Mouse (Mus musculus) embryonic facial prominence, embryonic 10.5 days (tissue): Measurements from ENCODE around the gene Fbxo9. TPM values are rescaled to one million over a fixed set of nuclear protein-coding genes. Genes with fewer than 3 reads are reported as not detected.

Source experiments
- DNase-seq: peaks from one replicate; pipeline ENCODE4 v3.0.0-alpha.2; 2017; ENCODE audit warnings: low spot score
- H3K27ac ChIP-seq: fragments of 300-500 bp; sonication (generic); replicated peaks from 2 replicates; pipeline ENCODE4 v1.5.1; 2016; ENCODE audit warnings: mild to moderate bottlenecking
- H3K27me3 ChIP-seq: fragments of 300-500 bp; sonication (generic); replicated peaks from 2 replicates; pipeline ENCODE4 v1.6.1; 2016; ENCODE audit warnings: low read depth, mild to moderate bottlenecking; ENCODE audit not compliant: poor library complexity, severe bottlenecking
- H3K36me3 ChIP-seq: fragments of 300-500 bp; sonication (generic); replicated peaks from 2 replicates; pipeline ENCODE4 v1.6.1; 2016; ENCODE audit warnings: mild to moderate bottlenecking, moderate library complexity
- H3K4me1 ChIP-seq: fragments of 300-500 bp; sonication (generic); 2 replicates; pipeline ENCODE4 v1.6.1; 2016
- H3K4me3 ChIP-seq: fragments of 300-500 bp; sonication (generic); 2 replicates; pipeline ENCODE4 v1.5.1; 2016; ENCODE audit warnings: mild to moderate bottlenecking, moderate library complexity
- H3K9me3 ChIP-seq: fragments of 300-500 bp; sonication (generic); 2 replicates; pipeline ENCODE4 v1.6.1; 2016; ENCODE audit warnings: mild to moderate bottlenecking
- WGBS: fragments of 180-500 bp; shearing (Covaris S2); methylation state at CpG from one replicate; pipeline ENCODE4 v1.1.7; 2016; 5-methylcytosine and 5-hydroxymethylcytosine counted together
- polyA plus RNA-seq: library from polyadenylated mRNA; unstranded; fragments of >200 nt; fragmentation: Nextera tagmentation; extraction: Ambion mirVana; gene quantifications from 2 replicates; pipeline ENCODE4 v1.2.1, GENCODE M21; 2016

Fbxo9 gene
- polyA plus RNA-seq, 1 experiment from 2014 or later: 24.7 TPM

DNA sequence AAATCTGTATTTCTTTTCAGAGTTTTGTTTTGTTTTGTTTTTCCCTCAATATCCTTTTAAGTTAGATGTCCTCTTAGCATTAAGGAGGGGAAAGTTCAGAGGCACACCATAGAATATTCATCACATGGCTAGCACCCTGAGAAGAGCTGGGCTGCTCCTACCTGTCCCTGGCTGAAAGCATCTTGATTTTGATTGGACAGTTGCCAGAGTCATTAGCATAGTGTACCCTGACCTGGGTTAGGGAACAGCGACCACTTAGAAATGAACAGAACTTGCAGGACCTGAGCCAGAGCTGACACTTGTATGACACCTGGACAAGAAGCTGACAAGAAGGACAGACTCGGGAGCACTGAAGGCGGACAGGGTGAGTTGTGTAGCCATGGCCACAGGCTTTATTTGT lies 57.2 kb downstream of the Fbxo9 start, which contains the start of gene Gcm1:
Gene Gcm1 (plus strand): TSS at position 248 of the 400 bp plus-strand sequence.
- 56% methylated on average over 3 of the region's 3 CpGs for WGBS
- DNase-seq: no peak
- H3K27me3 ChIP-seq: no peaks in the 10 kb centered on the region
- H3K4me1 ChIP-seq: peaks cover 9% of the 10 kb centered on the region
- no peaks in the 10 kb centered on the region for H3K9me3 ChIP-seq
- no peaks in the 10 kb centered on the region for H3K36me3 ChIP-seq
- H3K4me3 ChIP-seq: no peak within 1 kb of the TSS
- H3K27ac ChIP-seq: no peak within 1 kb of the TSS

DNA sequence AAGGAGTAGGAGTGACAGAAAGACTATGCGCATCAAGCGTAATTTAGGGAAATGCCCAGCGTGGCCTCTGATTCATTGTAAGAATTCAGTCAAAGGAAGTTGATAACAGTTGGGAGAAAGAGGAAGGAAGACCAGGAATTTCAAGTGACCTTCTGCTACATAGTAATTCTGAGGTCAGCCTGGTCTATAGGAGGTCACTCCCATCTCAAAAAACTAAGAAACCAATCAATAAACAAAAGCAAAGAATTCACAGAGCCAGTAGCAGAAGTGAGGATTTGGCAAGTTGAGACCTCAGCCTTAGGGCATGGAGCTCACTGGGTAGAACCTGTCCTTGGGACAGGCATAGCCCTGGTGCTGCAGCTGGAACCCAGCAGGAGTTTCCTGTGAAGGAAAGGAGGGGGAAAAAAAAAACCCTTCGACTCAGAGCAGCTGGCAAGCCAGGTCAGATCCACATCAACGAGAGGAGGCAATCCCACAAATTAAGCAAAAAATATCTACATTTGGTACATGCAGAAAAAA lies 58.4 kb downstream of the Fbxo9 start:
- no peaks in the 10 kb centered on the region for H3K27me3 ChIP-seq
- 34% methylated on average over 5 of the region's 5 CpGs for WGBS
- DNase-seq: no peak
- H3K9me3 ChIP-seq: no peaks in the 10 kb centered on the region
- H3K27ac ChIP-seq: no peak overlapping the region
- H3K4me3 ChIP-seq: no peak overlapping the region
- no peaks in the 10 kb centered on the region for H3K36me3 ChIP-seq
- H3K4me1 ChIP-seq: peaks cover 9% of the 10 kb centered on the region

DNA sequence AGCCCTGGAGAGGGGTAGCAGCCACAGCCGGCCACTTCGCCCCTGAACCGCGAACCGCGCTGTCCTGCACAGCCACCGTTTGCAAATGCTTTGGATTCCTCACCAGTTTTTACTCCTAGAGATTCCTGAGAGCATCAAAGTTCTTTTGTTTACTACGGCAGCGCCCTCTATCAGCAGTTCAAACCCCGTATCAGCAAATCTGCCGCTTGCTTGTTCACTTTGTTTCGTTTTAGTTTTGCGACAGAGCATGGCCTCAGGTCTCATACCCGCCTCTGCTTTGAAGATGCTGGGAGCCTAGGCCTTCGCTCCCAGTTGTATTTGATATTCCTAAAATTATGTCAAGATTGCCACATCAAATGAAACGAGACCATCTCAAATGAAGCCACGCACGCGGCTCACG lies 62.1 kb downstream of the Fbxo9 start:
- 0 out of 2 replicates have a peak overlapping the region, but pooled peaks have one; percentile 0 for H3K4me3 ChIP-seq
- H3K27ac ChIP-seq: no peak overlapping the region
- no peaks in the 10 kb centered on the region for H3K9me3 ChIP-seq
- 53% methylated on average over 20 of the region's 20 CpGs for WGBS
- no peaks in the 10 kb centered on the region for H3K27me3 ChIP-seq
- H3K4me1 ChIP-seq: peaks cover 13% of the 10 kb centered on the region
- H3K36me3 ChIP-seq: no peaks in the 10 kb centered on the region
- DNase-seq: no peak

DNA sequence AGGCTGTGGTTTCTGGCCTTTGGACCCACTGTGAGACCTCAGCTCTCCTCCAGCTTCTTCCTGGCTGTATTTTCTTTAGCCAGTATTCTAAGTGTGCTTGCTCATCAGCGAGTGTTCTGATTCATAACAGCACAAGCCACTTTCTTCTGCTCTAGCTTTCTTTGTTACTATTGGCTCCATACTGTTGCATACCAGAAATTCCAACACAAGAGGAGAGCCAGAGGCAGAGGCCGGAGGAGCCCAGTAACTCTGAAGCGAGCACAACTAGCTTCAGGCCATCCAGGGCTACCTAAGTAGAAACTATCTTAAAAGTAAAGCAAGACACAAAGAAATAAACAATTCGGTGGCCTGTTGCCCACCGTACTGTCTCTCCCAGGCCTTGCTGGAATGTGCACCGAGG lies 63.7 kb downstream of the Fbxo9 start:
- no peak for DNase-seq
- Histone ChIP-seq H3K4me3 (no peak overlapping the region), H3K9me3 (no peaks in the 10 kb centered on the region), H3K4me1 (peaks cover 7% of the 10 kb centered on the region), H3K27me3 (no peaks in the 10 kb centered on the region), H3K36me3 (no peaks in the 10 kb centered on the region), H3K27ac (peak overlapping the region; percentile 66)
- 54% methylated on average over 6 of the region's 6 CpGs for WGBS

DNA sequence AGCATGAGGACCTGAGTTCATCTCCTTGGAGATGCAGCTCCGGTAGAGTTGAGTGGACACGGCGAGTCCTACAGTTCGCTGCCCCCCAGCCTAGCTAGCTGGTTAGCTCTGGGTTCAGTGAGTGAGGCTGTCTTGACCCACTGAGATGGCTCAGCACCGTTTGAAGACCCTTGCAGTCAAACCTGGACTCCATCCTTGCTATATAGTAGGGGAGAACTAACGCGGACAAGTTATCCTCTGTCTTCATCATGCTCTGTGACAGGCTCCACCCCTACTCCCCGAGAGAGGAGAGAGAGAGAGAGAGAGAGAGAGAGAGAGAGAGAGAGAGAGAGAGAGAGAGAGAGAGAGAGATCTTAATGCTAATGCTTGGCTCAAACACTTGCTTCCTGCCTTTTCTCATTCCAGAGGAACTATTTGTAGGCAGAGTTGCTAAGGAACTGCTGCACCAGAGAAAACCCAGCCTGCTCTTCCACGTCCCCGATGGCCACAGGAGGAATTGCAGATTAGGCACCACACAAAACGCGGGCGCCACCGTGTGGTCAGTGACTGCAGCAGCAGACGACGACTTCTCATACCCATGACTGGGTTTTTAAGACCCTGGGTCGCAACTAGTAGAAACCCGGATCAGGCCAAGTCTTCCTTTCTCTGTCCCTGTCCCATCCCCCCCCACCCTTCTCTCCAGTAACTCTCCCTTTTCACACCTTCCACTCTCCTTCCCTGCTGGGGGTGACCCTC lies 69.9 kb downstream of the Fbxo9 start:
- peak; percentile 88 for DNase-seq

DNA sequence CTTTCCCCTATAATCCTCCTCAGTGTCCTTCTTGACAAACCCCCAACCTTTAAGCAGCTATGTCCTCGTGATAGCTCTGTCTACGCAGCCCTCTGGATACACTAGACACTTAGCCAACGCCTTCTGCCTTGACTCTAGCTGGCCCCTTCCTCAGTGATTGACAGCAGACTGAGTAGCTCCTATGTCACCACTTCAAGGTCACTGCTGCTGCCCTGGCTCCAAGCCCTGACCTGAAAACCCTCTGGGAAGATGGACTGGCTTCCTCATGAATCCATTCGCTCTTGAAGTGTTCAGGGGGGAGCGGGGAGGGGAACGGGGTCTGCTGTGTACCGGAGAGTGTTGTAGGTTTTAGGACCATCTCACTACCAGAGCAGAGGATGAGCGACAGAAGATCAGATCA lies 73.0 kb downstream of the Fbxo9 start:
- no peak for DNase-seq
- Histone ChIP-seq H3K9me3 (no peaks in the 10 kb centered on the region), H3K4me3 (no peak overlapping the region), H3K4me1 (no peaks in the 10 kb centered on the region), H3K27me3 (no peaks in the 10 kb centered on the region), H3K27ac (no peak overlapping the region), H3K36me3 (no peaks in the 10 kb centered on the region)
- 86% methylated on average over 8 of the region's 8 CpGs for WGBS

More for the DNA sequence above, 69.9 kb downstream of the Fbxo9 start:
- WGBS: 42% methylated on average over 18 of the region's 18 CpGs
- no peaks in the 10 kb centered on the region for H3K9me3 ChIP-seq
- no peak overlapping the region for H3K27ac ChIP-seq
- H3K4me3 ChIP-seq: no peak overlapping the region
- no peaks in the 10 kb centered on the region for H3K36me3 ChIP-seq
- no peaks in the 10 kb centered on the region for H3K4me1 ChIP-seq
- H3K27me3 ChIP-seq: no peaks in the 10 kb centered on the region

DNA sequence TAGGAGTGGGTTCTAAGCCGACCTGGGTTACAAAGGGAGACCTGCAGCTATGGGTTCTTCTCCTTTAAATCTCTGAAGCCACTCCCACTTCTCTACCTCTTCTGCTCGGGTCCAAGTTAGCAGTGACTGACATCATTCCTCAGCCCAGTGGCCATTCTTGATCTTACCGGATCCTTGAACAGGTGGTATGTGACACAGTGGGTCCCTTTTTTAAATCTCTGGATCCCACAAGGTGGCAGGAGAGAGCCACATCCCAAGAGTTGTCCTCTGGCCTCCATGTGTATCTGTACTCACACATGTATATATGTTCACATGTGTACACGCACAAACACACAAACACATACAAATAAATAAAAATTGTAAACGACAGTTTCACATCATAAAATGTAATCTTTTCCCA lies 73.6 kb downstream of the Fbxo9 start:
- H3K36me3 ChIP-seq: no peaks in the 10 kb centered on the region
- no peak overlapping the region for H3K4me3 ChIP-seq
- H3K27ac ChIP-seq: no peak overlapping the region
- H3K27me3 ChIP-seq: no peaks in the 10 kb centered on the region
- no peak for DNase-seq
- H3K9me3 ChIP-seq: no peaks in the 10 kb centered on the region
- no peaks in the 10 kb centered on the region for H3K4me1 ChIP-seq
- 81% methylated on average over 5 of the region's 5 CpGs for WGBS

DNA sequence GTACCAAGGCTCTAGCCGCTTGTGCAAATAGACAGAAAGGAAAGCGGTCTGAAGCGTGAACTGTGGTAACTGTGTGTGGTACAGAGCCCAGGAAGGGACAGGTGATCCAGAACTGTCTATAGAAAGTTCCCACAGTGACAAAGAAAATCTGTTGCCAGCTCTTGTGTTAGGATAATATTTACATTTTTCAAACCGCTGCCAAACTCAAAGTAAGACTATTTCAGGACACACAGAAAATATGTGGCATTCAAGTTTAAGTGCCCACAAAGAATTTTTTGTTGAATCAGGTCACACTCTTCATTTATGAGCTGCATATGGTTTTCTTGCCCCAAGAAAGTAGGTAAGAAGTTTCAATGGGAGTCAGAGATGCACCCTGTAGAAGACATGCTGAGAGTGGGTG lies 75.9 kb downstream of the Fbxo9 start:
- Histone ChIP-seq H3K4me1 (no peaks in the 10 kb centered on the region), H3K4me3 (no peak overlapping the region), H3K27me3 (no peaks in the 10 kb centered on the region), H3K9me3 (no peaks in the 10 kb centered on the region), H3K36me3 (no peaks in the 10 kb centered on the region), H3K27ac (no peak overlapping the region)
- 94% methylated on average over 4 of the region's 4 CpGs for WGBS
- no peak for DNase-seq

Other genes with a start within 250 kb of the Fbxo9 start
- 90.4 and 96.1 TPM in 2 replicates for gene Elovl5, start 191.7 kb downstream of the Fbxo9 start, polyA plus RNA-seq
- 0.09 TPM in 1 of 2 replicates, not detected in the other for gene Gcm1, start 57.1 kb downstream of the Fbxo9 start, polyA plus RNA-seq
- gene Ick, start 127 bp upstream of the Fbxo9 start, polyA plus RNA-seq: 38.1 and 40.6 TPM in 2 replicates
- gene Gsta4, start 73.7 kb upstream of the Fbxo9 start, polyA plus RNA-seq: 102 and 107 TPM in 2 replicates
- gene Gsta1, start 121.6 kb upstream of the Fbxo9 start, polyA plus RNA-seq: not detected in 2 replicates
- gene Gm3776, start 148.1 kb upstream of the Fbxo9 start, polyA plus RNA-seq: not detected in 2 replicates
- not detected in 2 replicates for gene Gm10639, start 180.9 kb upstream of the Fbxo9 start, polyA plus RNA-seq
- gene Omt2a, start 205.7 kb upstream of the Fbxo9 start, polyA plus RNA-seq: not detected in 2 replicates
- gene Omt2b, start 218.5 kb upstream of the Fbxo9 start, polyA plus RNA-seq: not detected in 2 replicates
- gene Gsta2, start 246.7 kb upstream of the Fbxo9 start, polyA plus RNA-seq: not detected in 2 replicates